Mouse (Mus musculus): ENCODE results near the gene Zfp626. TPM values are rescaled to one million over a fixed set of nuclear protein-coding genes. Genes with fewer than 3 reads are reported as not detected.
A peak's percentile ranks its signal among the peaks of the same experiment; 100 is the strongest.
"Not testable (repeated sequence)": the region's sequence is repeated elsewhere in the genome, so short reads cannot be mapped to it uniquely, and the experiment has no call there.

Gene Zfp626
- 1.5 and 2.5 TPM in 2 replicates for polyA plus RNA-seq (2014; fragmentation: Nextera tagmentation; extraction: Ambion mirVana)

GRCm38 (mm10) chr7:27806896-27807295, at the start of gene Zfp626:
Gene Zfp626, plus strand, starts transcription at chr7:27807196.
- 91% methylated on average over 3 of the region's 3 CpGs for WGBS

GRCm38 (mm10) chr7:27765176-27765886, 41.7 kb upstream of the Zfp626 start:
- Histone ChIP-seq H3K4me2 (ENCODE audit: low read depth, low read length) (peak overlapping the region; percentile 35; the same call in 1 of the 2 replicates), H3K36me3 (ENCODE audit: control insufficient read depth, insufficient read depth, low read length) (no peaks in the 10 kb centered on the region), H3K9me3 (ENCODE audit: control insufficient read depth, low read length) (no peaks in the 10 kb centered on the region), H3K9ac (replicated peaks; ENCODE audit: low read depth, low read length) (0 out of 2 replicates have a peak overlapping the region, but pooled peaks have one; percentile 25), H3K27ac (ENCODE audit: low read depth, low read length) (no peak overlapping the region), H3K4me3 (ENCODE audit: low read depth, low read length) (peak overlapping the region; percentile 12; the same call in 1 of the 2 replicates), H3K27me3 (ENCODE audit: control insufficient read depth, insufficient read depth, low read length) (no peaks in the 10 kb centered on the region), H3K4me1 (ENCODE audit: control insufficient read depth, insufficient read depth, low read length) (no peaks in the 10 kb centered on the region)
- ATAC-seq (ENCODE audit: low read depth), result no peak
- 16% methylated on average over 17 of the region's 17 CpGs for WGBS

More at GRCm38 (mm10) chr7:27806896-27807295, at the start of gene Zfp626:
- H3K4me1 ChIP-seq (ENCODE audit: control insufficient read depth, insufficient read depth, low read length); H3K4me3 ChIP-seq (ENCODE audit: low read depth, low read length); H3K9me3 ChIP-seq (ENCODE audit: control insufficient read depth, low read length); H3K9ac ChIP-seq (replicated peaks; ENCODE audit: low read depth, low read length); ATAC-seq (ENCODE audit: low read depth); H3K27ac ChIP-seq (ENCODE audit: low read depth, low read length); H3K4me2 ChIP-seq (ENCODE audit: low read depth, low read length); H3K27me3 ChIP-seq (ENCODE audit: control insufficient read depth, insufficient read depth, low read length): not testable (repeated sequence)
- H3K36me3 ChIP-seq (ENCODE audit: control insufficient read depth, insufficient read depth, low read length), result peaks cover 17% of the 10 kb centered on the region

- H3K27ac ChIP-seq (ENCODE audit: low read depth, low read length), result no peak overlapping the region
- no peak overlapping the region for H3K4me2 ChIP-seq (ENCODE audit: low read depth, low read length)
- peaks cover 6% of the 10 kb centered on the region; the same call in 1 of the 2 replicates for H3K9me3 ChIP-seq (ENCODE audit: control insufficient read depth, low read length)
- no peaks in the 10 kb centered on the region for H3K4me1 ChIP-seq (ENCODE audit: control insufficient read depth, insufficient read depth, low read length)
- H3K27me3 ChIP-seq (ENCODE audit: control insufficient read depth, insufficient read depth, low read length), result no peaks in the 10 kb centered on the region
- no peaks in the 10 kb centered on the region for H3K36me3 ChIP-seq (ENCODE audit: control insufficient read depth, insufficient read depth, low read length)
- H3K9ac ChIP-seq (replicated peaks; ENCODE audit: low read depth, low read length), result no peak overlapping the region
- no peak for ATAC-seq (ENCODE audit: low read depth)
- 83% methylated on average over 5 of the region's 5 CpGs for WGBS
- H3K4me3 ChIP-seq (ENCODE audit: low read depth, low read length), result no peak overlapping the region
Measured at GRCm38 (mm10) chr7:27789306-27789705, 17.7 kb upstream of the Zfp626 start.

- not testable (repeated sequence) for H3K4me3 ChIP-seq (ENCODE audit: low read depth, low read length); H3K36me3 ChIP-seq (ENCODE audit: control insufficient read depth, insufficient read depth, low read length); ATAC-seq (ENCODE audit: low read depth); H3K4me2 ChIP-seq (ENCODE audit: low read depth, low read length); H3K9me3 ChIP-seq (ENCODE audit: control insufficient read depth, low read length); H3K9ac ChIP-seq (replicated peaks; ENCODE audit: low read depth, low read length); H3K27ac ChIP-seq (ENCODE audit: low read depth, low read length); H3K4me1 ChIP-seq (ENCODE audit: control insufficient read depth, insufficient read depth, low read length); H3K27me3 ChIP-seq (ENCODE audit: control insufficient read depth, insufficient read depth, low read length)
- 64% methylated on average over 2 of the region's 3 CpGs for WGBS
Measured at GRCm38 (mm10) chr7:27793865-27794264, 13.1 kb upstream of the Zfp626 start.

- H3K9ac ChIP-seq (replicated peaks; ENCODE audit: low read depth, low read length), result no peak overlapping the region
- H3K27me3 ChIP-seq (ENCODE audit: control insufficient read depth, insufficient read depth, low read length), result no peaks in the 10 kb centered on the region
- no peaks in the 10 kb centered on the region for H3K36me3 ChIP-seq (ENCODE audit: control insufficient read depth, insufficient read depth, low read length)
- no peak overlapping the region for H3K4me2 ChIP-seq (ENCODE audit: low read depth, low read length)
- no peak overlapping the region for H3K27ac ChIP-seq (ENCODE audit: low read depth, low read length)
- no peak for ATAC-seq (ENCODE audit: low read depth)
- no peaks in the 10 kb centered on the region for H3K9me3 ChIP-seq (ENCODE audit: control insufficient read depth, low read length)
- no peaks in the 10 kb centered on the region for H3K4me1 ChIP-seq (ENCODE audit: control insufficient read depth, insufficient read depth, low read length)
- H3K4me3 ChIP-seq (ENCODE audit: low read depth, low read length), result no peak overlapping the region
Measured at GRCm38 (mm10) chr7:27794566-27794965, 12.4 kb upstream of the Zfp626 start.

- Histone ChIP-seq H3K36me3 (ENCODE audit: control insufficient read depth, insufficient read depth, low read length) (no peaks in the 10 kb centered on the region), H3K9ac (replicated peaks; ENCODE audit: low read depth, low read length) (no peak overlapping the region), H3K27ac (ENCODE audit: low read depth, low read length) (no peak overlapping the region; the same call in 1 of the 2 replicates), H3K9me3 (ENCODE audit: control insufficient read depth, low read length) (no peaks in the 10 kb centered on the region), H3K4me1 (ENCODE audit: control insufficient read depth, insufficient read depth, low read length) (no peaks in the 10 kb centered on the region), H3K27me3 (ENCODE audit: control insufficient read depth, insufficient read depth, low read length) (no peaks in the 10 kb centered on the region), H3K4me2 (ENCODE audit: low read depth, low read length) (0 out of 2 replicates have a peak overlapping the region, but pooled peaks have one; percentile 3), H3K4me3 (ENCODE audit: low read depth, low read length) (no peak overlapping the region)
- WGBS, result 19% methylated on average over 8 of the region's 8 CpGs
- ATAC-seq (ENCODE audit: low read depth), result peak; percentile 82; the same call in 1 of the 2 replicates
Measured at GRCm38 (mm10) chr7:27797906-27798811, 8.8 kb upstream of the Zfp626 start.

- no peak overlapping the region for H3K9ac ChIP-seq (replicated peaks; ENCODE audit: low read depth, low read length)
- H3K36me3 ChIP-seq (ENCODE audit: control insufficient read depth, insufficient read depth, low read length), result no peaks in the 10 kb centered on the region
- no peak for ATAC-seq (ENCODE audit: low read depth)
- no peak overlapping the region for H3K4me3 ChIP-seq (ENCODE audit: low read depth, low read length)
- no peak overlapping the region for H3K4me2 ChIP-seq (ENCODE audit: low read depth, low read length)
- H3K27me3 ChIP-seq (ENCODE audit: control insufficient read depth, insufficient read depth, low read length), result no peaks in the 10 kb centered on the region
- WGBS, result 59% methylated on average over 2 of the region's 2 CpGs
- no peaks in the 10 kb centered on the region for H3K9me3 ChIP-seq (ENCODE audit: control insufficient read depth, low read length)
- H3K27ac ChIP-seq (ENCODE audit: low read depth, low read length), result no peak overlapping the region
- H3K4me1 ChIP-seq (ENCODE audit: control insufficient read depth, insufficient read depth, low read length), result peaks cover 3% of the 10 kb centered on the region; the same call in 1 of the 2 replicates
Measured at GRCm38 (mm10) chr7:27801137-27801536, 5.9 kb upstream of the Zfp626 start.

- 76% methylated on average over 5 of the region's 5 CpGs for WGBS
- Histone ChIP-seq H3K9me3 (ENCODE audit: control insufficient read depth, low read length) (no peaks in the 10 kb centered on the region), H3K27ac (ENCODE audit: low read depth, low read length) (no peak overlapping the region), H3K4me2 (ENCODE audit: low read depth, low read length) (no peak overlapping the region), H3K9ac (replicated peaks; ENCODE audit: low read depth, low read length) (no peak overlapping the region), H3K4me3 (ENCODE audit: low read depth, low read length) (no peak overlapping the region), H3K36me3 (ENCODE audit: control insufficient read depth, insufficient read depth, low read length) (no peaks in the 10 kb centered on the region), H3K4me1 (ENCODE audit: control insufficient read depth, insufficient read depth, low read length) (peaks cover 3% of the 10 kb centered on the region; the same call in 1 of the 2 replicates), H3K27me3 (ENCODE audit: control insufficient read depth, insufficient read depth, low read length) (no peaks in the 10 kb centered on the region)
- ATAC-seq (ENCODE audit: low read depth), result no peak
Measured at GRCm38 (mm10) chr7:27802986-27803385, 4.0 kb upstream of the Zfp626 start.
